Mouse (Mus musculus): ENCODE measurements around the gene Postn.

Postn gene

DNA sequence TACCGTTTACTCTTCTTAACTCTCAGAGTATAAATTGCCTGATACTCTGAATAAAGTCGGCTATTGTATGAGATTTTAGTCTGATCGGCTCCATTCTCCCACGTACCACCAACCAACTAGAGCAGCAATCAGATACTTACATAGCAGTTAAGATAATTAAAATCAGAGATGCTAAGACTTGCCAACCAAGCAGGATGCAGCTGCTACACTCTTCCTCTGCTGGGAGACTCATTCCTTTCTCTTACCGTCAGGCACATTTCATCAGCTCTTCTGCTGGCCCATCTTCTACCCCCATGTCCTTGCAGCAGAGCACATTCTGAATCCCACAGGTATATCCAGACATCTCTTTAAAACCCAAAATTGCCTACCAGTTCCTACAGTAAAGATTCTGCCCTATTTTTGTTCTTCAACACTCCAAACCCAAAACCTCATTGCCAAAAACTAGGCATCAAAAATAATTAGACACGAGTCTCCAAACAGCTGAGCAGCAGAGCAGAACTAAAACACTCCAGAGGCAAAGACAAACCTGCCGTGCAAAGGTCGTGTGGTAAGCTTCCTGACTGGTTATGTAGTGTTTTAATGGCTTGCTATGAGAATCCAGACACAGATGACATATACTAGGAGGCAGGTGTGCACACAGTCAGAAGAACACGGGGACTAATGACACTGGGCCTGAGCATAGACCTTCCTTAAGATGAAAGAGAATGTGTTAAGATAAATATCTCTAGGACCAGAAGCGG, 59.5 kb downstream of the Postn start:
- WGBS = 72% methylated on average over 10 of the region's 10 CpGs

GRCm38 (mm10) chr3:54420983-54421382, 60.1 kb downstream of the Postn start:
- 90% methylated on average over 6 of the region's 6 CpGs for WGBS

GRCm38 (mm10) chr3:54421666-54422065, 60.8 kb downstream of the Postn start:
- WGBS = 98% methylated on average over 2 of the region's 2 CpGs

- 50% methylated on average over 4 of the region's 4 CpGs for WGBS
Observed at GRCm38 (mm10) chr3:54424146-54424545, 63.2 kb downstream of the Postn start.

GRCm38 (mm10) chr3:54431663-54432062, 70.8 kb downstream of the Postn start:
- WGBS = 85% methylated on average over 4 of the region's 4 CpGs

- WGBS = 70% methylated on average over 6 of the region's 6 CpGs
Observed at GRCm38 (mm10) chr3:54432167-54432566, 71.3 kb downstream of the Postn start.

DNA sequence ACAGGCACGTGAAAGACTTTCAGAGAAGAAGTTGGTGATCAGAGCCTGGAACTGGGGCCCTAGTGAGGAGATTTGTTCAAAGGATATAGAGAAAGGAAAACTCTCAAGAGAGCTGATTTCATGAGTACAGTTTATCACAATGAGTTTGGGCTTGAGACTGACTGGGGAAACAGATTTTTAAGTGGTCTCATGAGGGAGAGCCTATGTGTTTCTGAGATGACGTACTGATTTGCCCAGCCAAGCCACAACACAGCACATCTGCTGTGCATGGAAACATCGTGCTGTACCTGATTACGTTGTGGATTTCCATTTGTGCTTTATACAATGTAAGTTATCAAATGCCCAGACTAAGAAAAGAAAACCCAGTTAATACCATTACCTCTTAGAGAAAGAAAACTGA, 71.7 kb downstream of the Postn start:
- WGBS = 88% methylated on average over 4 of the region's 4 CpGs

DNA sequence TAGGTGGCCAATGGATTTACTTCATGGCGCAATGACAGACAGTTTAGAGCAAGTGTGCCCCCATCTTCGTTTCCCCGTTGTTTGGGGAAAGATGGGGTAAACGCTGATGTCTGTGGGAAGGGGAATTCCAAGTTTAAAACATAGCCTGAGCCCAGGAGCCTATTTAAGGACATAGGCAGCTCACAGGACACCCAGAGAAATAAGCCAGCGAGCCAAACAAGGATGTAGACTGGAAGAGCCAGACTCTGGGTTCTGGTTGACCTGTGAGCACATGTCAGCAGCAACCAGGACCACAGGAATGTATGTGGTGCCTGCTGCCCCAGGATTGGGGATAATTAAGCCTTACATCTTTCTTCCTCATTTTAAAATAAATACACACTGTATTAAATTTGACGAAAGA, 73.7 kb downstream of the Postn start:
- WGBS = 94% methylated on average over 6 of the region's 6 CpGs

DNA sequence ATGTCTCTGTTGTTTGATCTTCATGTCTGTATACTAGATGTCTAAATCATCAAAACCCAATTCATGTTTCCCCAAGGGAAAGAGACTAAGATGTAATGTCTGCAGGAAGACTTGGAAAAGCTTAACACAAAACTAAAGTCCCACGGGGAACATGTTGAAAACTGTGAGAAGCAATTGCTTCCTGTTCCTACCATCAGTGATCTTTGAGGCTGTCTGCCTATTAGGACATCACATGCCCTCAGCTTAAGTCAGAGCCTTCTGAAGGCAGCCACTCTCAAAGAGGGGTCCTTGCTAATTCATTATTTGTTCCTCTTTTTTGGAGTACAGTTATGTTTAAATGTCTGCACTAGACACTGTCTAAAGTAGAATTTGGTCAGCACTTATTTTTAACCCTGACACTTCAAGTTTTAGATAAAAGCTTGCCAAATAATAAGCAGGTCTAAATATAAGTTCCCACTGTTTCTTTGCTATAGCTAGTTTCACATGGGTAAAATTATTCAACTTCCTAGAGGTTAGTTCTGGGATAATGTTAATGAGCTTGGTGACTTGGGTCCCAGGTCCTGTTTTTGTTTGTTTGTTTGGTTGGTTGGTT, 75.6 kb downstream of the Postn start:
- WGBS = 77% methylated on average over 1 of the region's 1 CpGs

Data from cerebral cortex, adult 2 months (tissue).